Mouse (Mus musculus) thymus, postnatal 10 days (tissue): ENCODE data around the gene Ankrd33.

Experiments
- DNase-seq, 2 experiments: peaks; one replicate each; pipeline ENCODE4 v3.0.0; 2021; ENCODE audit warnings: low spot score in 2 of 2

Gene Ankrd33

GRCm38 (mm10) chr15:101115511-101116110 is at the start of gene Ankrd33:
TSS of gene Ankrd33 (plus strand) at chr15:101115755.
- DNase-seq: no peak

GRCm38 (mm10) chr15:101066364-101066847 is 49.1 kb upstream of the Ankrd33 start:
- no peak for DNase-seq

- DNase-seq: no peak
Measured at GRCm38 (mm10) chr15:101066920-101067696, 48.4 kb upstream of the Ankrd33 start.

- no peak for DNase-seq
Measured at GRCm38 (mm10) chr15:101068029-101068428, 47.5 kb upstream of the Ankrd33 start.

- no peak for DNase-seq
Measured at GRCm38 (mm10) chr15:101068671-101069070, 46.9 kb upstream of the Ankrd33 start.

GRCm38 (mm10) chr15:101069641-101070190 is 45.8 kb upstream of the Ankrd33 start:
- DNase-seq: no peak

- no peak for DNase-seq
Measured at GRCm38 (mm10) chr15:101070762-101071161, 44.8 kb upstream of the Ankrd33 start.

- no peak for DNase-seq
Measured at GRCm38 (mm10) chr15:101072736-101073135, 42.8 kb upstream of the Ankrd33 start.

- no peak for DNase-seq
Measured at GRCm38 (mm10) chr15:101074067-101074466, 41.5 kb upstream of the Ankrd33 start.

GRCm38 (mm10) chr15:101075150-101075549 is 40.4 kb upstream of the Ankrd33 start:
- no peak for DNase-seq

- no peak for DNase-seq
Measured at GRCm38 (mm10) chr15:101075656-101076055, 39.9 kb upstream of the Ankrd33 start.

GRCm38 (mm10) chr15:101076071-101077000 is 39.2 kb upstream of the Ankrd33 start:
- no peak for DNase-seq

- no peak for DNase-seq
Measured at GRCm38 (mm10) chr15:101077001-101077812, 38.3 kb upstream of the Ankrd33 start.

- DNase-seq: no peak
Measured at GRCm38 (mm10) chr15:101077813-101078730, 37.5 kb upstream of the Ankrd33 start, which contains the start of gene Fignl2. TSS of gene Fignl2 (minus strand) at chr15:101078567.

- DNase-seq: no peak
Measured at GRCm38 (mm10) chr15:101078731-101079156, 36.8 kb upstream of the Ankrd33 start.

- DNase-seq: no peak
Measured at GRCm38 (mm10) chr15:101080031-101080520, 35.5 kb upstream of the Ankrd33 start.

GRCm38 (mm10) chr15:101081035-101081548 is 34.5 kb upstream of the Ankrd33 start:
- DNase-seq: no peak

- DNase-seq: no peak
Measured at GRCm38 (mm10) chr15:101082236-101082635, 33.3 kb upstream of the Ankrd33 start.

- no peak for DNase-seq
Measured at GRCm38 (mm10) chr15:101084499-101084898, 31.1 kb upstream of the Ankrd33 start.
